Mouse (Mus musculus): Measurements from ENCODE around the gene Cfap20. TPM values are rescaled to one million over a fixed set of nuclear protein-coding genes. Genes with fewer than 3 reads are reported as not detected.
A peak's percentile ranks its signal among the peaks of the same experiment; 100 is the strongest.

Gene Cfap20
- polyA plus RNA-seq (2015; fragmentation: Nextera tagmentation; extraction: Ambion mirVana): 155 and 167 TPM in 2 replicates

DNA sequence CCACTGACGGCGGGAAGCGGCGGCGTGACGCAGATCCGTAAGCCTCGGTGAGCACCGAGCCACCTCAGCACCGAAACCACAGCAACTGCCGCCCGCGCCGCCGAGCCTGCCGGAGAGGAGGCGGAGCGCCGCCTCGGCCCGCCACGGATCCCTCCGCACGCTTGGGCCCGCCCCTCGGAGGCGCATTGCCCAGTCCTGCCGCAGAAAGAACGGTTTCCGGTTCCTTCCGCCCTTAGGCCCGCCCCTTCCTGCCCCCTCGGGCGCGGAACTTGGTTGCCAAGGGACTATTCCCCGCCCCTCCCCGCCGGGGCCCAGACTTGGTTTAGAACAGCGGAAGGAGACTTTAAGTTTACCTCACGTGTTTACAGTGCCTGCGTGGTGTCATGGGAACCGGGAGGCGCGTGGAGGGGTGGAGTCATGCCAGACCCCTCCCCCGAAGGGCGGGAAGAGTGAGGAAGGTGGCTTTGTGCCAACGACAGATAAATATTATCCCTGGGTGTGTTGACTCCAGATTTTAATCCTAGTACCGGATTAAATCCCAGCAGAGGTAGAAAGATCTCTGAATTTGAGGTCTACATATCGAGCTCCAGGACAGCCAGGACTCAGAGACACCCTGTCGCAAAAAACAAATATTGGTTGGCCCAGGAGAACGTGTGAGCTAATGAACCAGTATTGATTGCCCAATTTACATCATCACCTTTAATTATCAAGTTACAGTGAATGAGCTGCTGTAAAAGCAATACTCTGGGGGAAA, at the start of gene Cfap20:
Gene Cfap20 (minus strand): TSS at position 184 of the 754 bp plus-strand sequence.
- H3K36me3 ChIP-seq (ENCODE audit: control insufficient read depth, insufficient read depth): no peaks in the 10 kb centered on the region
- WGBS: 1% methylated on average over 47 of the region's 51 CpGs
- H3K4me2 ChIP-seq (ENCODE audit: low read depth, low read length): peak within 1 kb of the TSS; percentile 66
- H3K4me3 ChIP-seq (ENCODE audit: low read length): peak within 1 kb of the TSS; percentile 99
- H3K27me3 ChIP-seq (ENCODE audit: control insufficient read depth, insufficient read depth, low read length): no peaks in the 10 kb centered on the region
- ATAC-seq (replicated peaks; ENCODE audit: extremely low read depth, insufficient read depth, low FRiP score): peak; percentile 93
- peak within 1 kb of the TSS; percentile 98 for H3K9ac ChIP-seq (ENCODE audit: low read length)
- no peaks in the 10 kb centered on the region for H3K9me3 ChIP-seq (replicated peaks; ENCODE audit: control insufficient read depth, low read length)
- peaks cover 31% of the 10 kb centered on the region for H3K4me1 ChIP-seq (ENCODE audit: control insufficient read depth, insufficient read depth, low read length)
- H3K27ac ChIP-seq (ENCODE audit: low read length): peak within 1 kb of the TSS; percentile 97

DNA sequence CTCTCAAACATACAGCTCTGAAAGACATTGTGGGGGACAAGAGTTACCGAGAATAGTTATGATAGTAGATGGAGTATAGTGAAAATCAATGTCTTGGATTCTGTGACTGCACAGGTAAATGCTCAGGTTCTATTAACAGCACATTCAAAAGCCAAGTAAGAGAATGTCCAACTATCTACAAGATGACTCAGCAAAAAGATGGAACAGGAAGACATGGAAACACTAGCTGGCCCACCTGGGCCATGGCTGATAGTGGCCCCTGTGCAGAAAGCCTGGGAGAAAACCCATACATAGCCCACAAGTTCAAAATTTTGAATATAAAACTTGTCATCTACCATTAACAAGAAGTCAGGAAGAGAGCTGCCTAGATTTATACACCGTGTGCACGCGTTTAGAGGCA, 35.3 kb upstream of the Cfap20 start:
- H3K36me3 ChIP-seq (ENCODE audit: control insufficient read depth, insufficient read depth): peaks cover 39% of the 10 kb centered on the region
- H3K9me3 ChIP-seq (replicated peaks; ENCODE audit: control insufficient read depth, low read length): no peaks in the 10 kb centered on the region

GRCm38 (mm10) chr8:95468995-95469394, 34.3 kb upstream of the Cfap20 start:
- no peak for ATAC-seq (replicated peaks; ENCODE audit: extremely low read depth, insufficient read depth, low FRiP score)
- 83% methylated on average over 3 of the region's 3 CpGs for WGBS
- Histone ChIP-seq H3K36me3 (ENCODE audit: control insufficient read depth, insufficient read depth) (peaks cover 41% of the 10 kb centered on the region), H3K4me3 (ENCODE audit: low read length) (no peak overlapping the region), H3K27ac (ENCODE audit: low read length) (no peak overlapping the region), H3K9ac (ENCODE audit: low read length) (no peak overlapping the region), H3K4me2 (ENCODE audit: low read depth, low read length) (no peak overlapping the region), H3K4me1 (ENCODE audit: control insufficient read depth, insufficient read depth, low read length) (no peaks in the 10 kb centered on the region), H3K27me3 (ENCODE audit: control insufficient read depth, insufficient read depth, low read length) (no peaks in the 10 kb centered on the region), H3K9me3 (replicated peaks; ENCODE audit: control insufficient read depth, low read length) (no peaks in the 10 kb centered on the region)

More for the DNA sequence above, 35.3 kb upstream of the Cfap20 start:
- no peaks in the 10 kb centered on the region for H3K4me1 ChIP-seq (ENCODE audit: control insufficient read depth, insufficient read depth, low read length)
- no peak overlapping the region for H3K4me3 ChIP-seq (ENCODE audit: low read length)
- WGBS: 97% methylated on average over 4 of the region's 4 CpGs
- H3K9ac ChIP-seq (ENCODE audit: low read length): no peak overlapping the region
- no peaks in the 10 kb centered on the region for H3K27me3 ChIP-seq (ENCODE audit: control insufficient read depth, insufficient read depth, low read length)
- H3K4me2 ChIP-seq (ENCODE audit: low read depth, low read length): no peak overlapping the region
- H3K27ac ChIP-seq (ENCODE audit: low read length): no peak overlapping the region
- no peak for ATAC-seq (replicated peaks; ENCODE audit: extremely low read depth, insufficient read depth, low FRiP score)

DNA sequence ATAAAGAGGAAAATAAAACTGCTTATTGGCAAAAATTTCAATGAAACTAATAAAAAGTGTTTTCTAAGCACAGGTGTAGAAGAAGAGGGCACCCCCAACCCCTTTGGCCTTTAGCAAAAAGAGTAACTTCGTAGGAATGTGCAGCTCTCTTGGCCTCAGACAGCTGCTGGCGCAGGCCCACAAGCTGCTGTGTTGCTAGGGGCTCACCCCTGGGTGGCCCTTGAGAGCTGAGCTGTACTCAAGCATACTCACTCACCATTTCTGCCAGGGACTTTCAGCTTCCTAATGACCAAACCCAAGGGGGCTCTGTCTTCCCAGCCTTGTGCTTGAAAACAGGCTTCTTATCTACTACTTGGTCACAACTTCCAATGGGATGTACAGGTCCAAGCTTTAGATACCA, 31.9 kb upstream of the Cfap20 start:
- WGBS: 68% methylated on average over 2 of the region's 2 CpGs
- H3K4me3 ChIP-seq (ENCODE audit: low read length): no peak overlapping the region
- H3K27ac ChIP-seq (ENCODE audit: low read length): no peak overlapping the region
- no peak overlapping the region for H3K4me2 ChIP-seq (ENCODE audit: low read depth, low read length)
- no peaks in the 10 kb centered on the region for H3K9me3 ChIP-seq (replicated peaks; ENCODE audit: control insufficient read depth, low read length)
- no peaks in the 10 kb centered on the region for H3K4me1 ChIP-seq (ENCODE audit: control insufficient read depth, insufficient read depth, low read length)
- no peak overlapping the region for H3K9ac ChIP-seq (ENCODE audit: low read length)
- no peaks in the 10 kb centered on the region for H3K27me3 ChIP-seq (ENCODE audit: control insufficient read depth, insufficient read depth, low read length)
- peak; percentile 52 for ATAC-seq (replicated peaks; ENCODE audit: extremely low read depth, insufficient read depth, low FRiP score)
- peaks cover 29% of the 10 kb centered on the region for H3K36me3 ChIP-seq (ENCODE audit: control insufficient read depth, insufficient read depth)

GRCm38 (mm10) chr8:95452518-95452917, 17.8 kb upstream of the Cfap20 start:
- Histone ChIP-seq H3K9ac (ENCODE audit: low read length) (no peak overlapping the region), H3K27me3 (ENCODE audit: control insufficient read depth, insufficient read depth, low read length) (no peaks in the 10 kb centered on the region), H3K36me3 (ENCODE audit: control insufficient read depth, insufficient read depth) (peaks cover 56% of the 10 kb centered on the region), H3K4me1 (ENCODE audit: control insufficient read depth, insufficient read depth, low read length) (no peaks in the 10 kb centered on the region), H3K4me3 (ENCODE audit: low read length) (no peak overlapping the region), H3K27ac (ENCODE audit: low read length) (no peak overlapping the region), H3K4me2 (ENCODE audit: low read depth, low read length) (no peak overlapping the region), H3K9me3 (replicated peaks; ENCODE audit: control insufficient read depth, low read length) (no peaks in the 10 kb centered on the region)
- no peak for ATAC-seq (replicated peaks; ENCODE audit: extremely low read depth, insufficient read depth, low FRiP score)
- WGBS: 57% methylated on average over 8 of the region's 8 CpGs

- Histone ChIP-seq H3K27ac (ENCODE audit: low read length) (no peak overlapping the region), H3K36me3 (ENCODE audit: control insufficient read depth, insufficient read depth) (peaks cover 38% of the 10 kb centered on the region), H3K4me2 (ENCODE audit: low read depth, low read length) (no peak overlapping the region), H3K9ac (ENCODE audit: low read length) (no peak overlapping the region), H3K27me3 (ENCODE audit: control insufficient read depth, insufficient read depth, low read length) (no peaks in the 10 kb centered on the region), H3K4me3 (ENCODE audit: low read length) (no peak overlapping the region), H3K9me3 (replicated peaks; ENCODE audit: control insufficient read depth, low read length) (no peaks in the 10 kb centered on the region), H3K4me1 (ENCODE audit: control insufficient read depth, insufficient read depth, low read length) (no peaks in the 10 kb centered on the region)
- whole genome bisulfite sequencing: 92% methylated on average over 5 of the region's 5 CpGs
- no peak for ATAC-seq (replicated peaks; ENCODE audit: extremely low read depth, insufficient read depth, low FRiP score)
These were observed 15.6 kb upstream of the Cfap20 start for GRCm38 (mm10) chr8:95450271-95450670.

- H3K4me1 ChIP-seq (ENCODE audit: control insufficient read depth, insufficient read depth, low read length): no peaks in the 10 kb centered on the region
- WGBS: 87% methylated on average over 7 of the region's 7 CpGs
- no peaks in the 10 kb centered on the region for H3K27me3 ChIP-seq (ENCODE audit: control insufficient read depth, insufficient read depth, low read length)
- H3K4me2 ChIP-seq (ENCODE audit: low read depth, low read length): no peak overlapping the region
- H3K36me3 ChIP-seq (ENCODE audit: control insufficient read depth, insufficient read depth): peaks cover 19% of the 10 kb centered on the region
- no peak for ATAC-seq (replicated peaks; ENCODE audit: extremely low read depth, insufficient read depth, low FRiP score)
- no peak overlapping the region for H3K27ac ChIP-seq (ENCODE audit: low read length)
- H3K4me3 ChIP-seq (ENCODE audit: low read length): no peak overlapping the region
- no peaks in the 10 kb centered on the region for H3K9me3 ChIP-seq (replicated peaks; ENCODE audit: control insufficient read depth, low read length)
- no peak overlapping the region for H3K9ac ChIP-seq (ENCODE audit: low read length)
These were observed 13.0 kb upstream of the Cfap20 start for GRCm38 (mm10) chr8:95447661-95448060.

DNA sequence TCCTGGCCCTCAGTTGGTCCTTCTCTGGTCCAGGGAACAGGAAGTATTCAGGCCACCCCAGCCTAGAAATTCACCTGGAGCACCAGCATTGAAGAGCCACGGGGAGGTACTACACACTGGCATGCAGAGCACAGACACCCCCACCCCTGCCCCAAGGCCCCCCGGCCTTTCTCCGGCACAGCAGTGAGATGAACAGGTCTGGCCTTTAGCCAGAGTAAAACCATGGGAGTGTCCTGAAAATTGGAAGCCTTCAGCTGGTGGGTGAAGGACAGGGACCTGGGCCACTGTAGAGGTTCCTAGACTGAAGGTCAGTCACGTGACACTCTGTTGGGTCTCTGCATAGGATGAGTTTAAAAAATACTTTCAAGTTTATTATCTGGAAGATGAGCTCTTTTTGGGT, 10.4 kb upstream of the Cfap20 start:
- H3K27me3 ChIP-seq (ENCODE audit: control insufficient read depth, insufficient read depth, low read length): no peaks in the 10 kb centered on the region
- no peak overlapping the region for H3K27ac ChIP-seq (ENCODE audit: low read length)
- H3K4me2 ChIP-seq (ENCODE audit: low read depth, low read length): no peak overlapping the region
- H3K36me3 ChIP-seq (ENCODE audit: control insufficient read depth, insufficient read depth): peaks cover 9% of the 10 kb centered on the region
- ATAC-seq (replicated peaks; ENCODE audit: extremely low read depth, insufficient read depth, low FRiP score): no peak
- H3K4me1 ChIP-seq (ENCODE audit: control insufficient read depth, insufficient read depth, low read length): no peaks in the 10 kb centered on the region
- no peaks in the 10 kb centered on the region for H3K9me3 ChIP-seq (replicated peaks; ENCODE audit: control insufficient read depth, low read length)
- no peak overlapping the region for H3K9ac ChIP-seq (ENCODE audit: low read length)
- WGBS: 81% methylated on average over 4 of the region's 4 CpGs
- no peak overlapping the region for H3K4me3 ChIP-seq (ENCODE audit: low read length)

- no peak for ATAC-seq (replicated peaks; ENCODE audit: extremely low read depth, insufficient read depth, low FRiP score)
- 59% methylated on average over 5 of the region's 5 CpGs for WGBS
- Histone ChIP-seq H3K4me1 (ENCODE audit: control insufficient read depth, insufficient read depth, low read length) (no peaks in the 10 kb centered on the region), H3K27me3 (ENCODE audit: control insufficient read depth, insufficient read depth, low read length) (no peaks in the 10 kb centered on the region), H3K4me3 (ENCODE audit: low read length) (no peak overlapping the region), H3K9ac (ENCODE audit: low read length) (no peak overlapping the region), H3K36me3 (ENCODE audit: control insufficient read depth, insufficient read depth) (no peaks in the 10 kb centered on the region), H3K9me3 (replicated peaks; ENCODE audit: control insufficient read depth, low read length) (no peaks in the 10 kb centered on the region), H3K27ac (ENCODE audit: low read length) (no peak overlapping the region), H3K4me2 (ENCODE audit: low read depth, low read length) (no peak overlapping the region)
These were observed 6.9 kb upstream of the Cfap20 start for GRCm38 (mm10) chr8:95441491-95442039.

Data from heart, embryonic 16.5 days (tissue).